Mouse (Mus musculus) intestine, postnatal 0 days (tissue): ENCODE data around the gene Selplg. TPM values are rescaled to one million over a fixed set of nuclear protein-coding genes. Genes with fewer than 3 reads are reported as not detected.
"Not testable (repeated sequence)": the region's sequence is repeated elsewhere in the genome, so short reads cannot be mapped to it uniquely, and the experiment has no call there.

Source experiments
- ATAC-seq: fragments of 200-750 bp; cut with Nextera tagmentation; 2 replicates; pipeline ENCODE4 v1.8.0; 2017; ENCODE audit warnings: mild to moderate bottlenecking, moderate TSS enrichment, moderate library complexity
- H3K27ac ChIP-seq: fragments of 300-500 bp; sonication (generic); 2 replicates; pipeline ENCODE4 v1.5.1; 2014; ENCODE audit warnings: mild to moderate bottlenecking, low read depth, low read length, moderate library complexity
- H3K27me3 ChIP-seq: fragments of 300-500 bp; sonication (generic); replicated peaks from 2 replicates; pipeline ENCODE4 v1.6.1; 2014; ENCODE audit warnings: low read length, mixed read lengths; ENCODE audit not compliant: control insufficient read depth, insufficient read depth
- H3K36me3 ChIP-seq: fragments of 300-500 bp; sonication (generic); 2 replicates; pipeline ENCODE4 v1.6.1; 2014; ENCODE audit warnings: mild to moderate bottlenecking, moderate library complexity; ENCODE audit not compliant: control insufficient read depth, insufficient read depth
- H3K4me1 ChIP-seq: fragments of 300-500 bp; sonication (generic); replicated peaks from 2 replicates; pipeline ENCODE4 v1.6.1; 2014; ENCODE audit warnings: antibody characterized with exemption, low read length, mixed read lengths; ENCODE audit not compliant: control insufficient read depth, insufficient read depth
- H3K4me2 ChIP-seq: fragments of 300-500 bp; sonication (generic); replicated peaks from 2 replicates; pipeline ENCODE4 v1.6.1; 2014; ENCODE audit warnings: low read depth, mild to moderate bottlenecking, moderate library complexity
- H3K4me3 ChIP-seq: fragments of 300-500 bp; sonication (generic); 2 replicates; pipeline ENCODE4 v1.5.1; 2014; ENCODE audit warnings: low read depth, low read length
- H3K9ac ChIP-seq: fragments of 300-500 bp; sonication (generic); 2 replicates; pipeline ENCODE4 v1.6.1; 2014; ENCODE audit warnings: mild to moderate bottlenecking, low read depth, low read length
- H3K9me3 ChIP-seq: fragments of 300-500 bp; sonication (generic); 2 replicates; pipeline ENCODE4 v1.6.1; 2016; ENCODE audit warnings: mixed run types; ENCODE audit not compliant: control insufficient read depth
- CTCF ChIP-seq: sonication (generic); IDR thresholded peaks from 2 replicates; pipeline ENCODE4 v1.5.1; 2016; ENCODE audit warnings: low read depth, mild to moderate bottlenecking, control low read depth, antibody characterized with exemption, moderate library complexity
- WGBS: fragments of 180-500 bp; shearing (Covaris S2); extraction: QIAGEN DNeasy Blood & Tissue Kit; methylation state at CpG from one replicate; pipeline ENCODE4 v1.1.7; 2014; 5-methylcytosine and 5-hydroxymethylcytosine counted together
- polyA plus RNA-seq: library from polyadenylated mRNA; unstranded; fragments of >200 nt; fragmentation: Nextera tagmentation; extraction: Ambion mirVana; gene quantifications from 2 replicates; pipeline ENCODE4 v1.2.1, GENCODE M21; 2015

Gene Selplg
- polyA plus RNA-seq, 1 experiment from 2014 or later, result 3.2 TPM

DNA sequence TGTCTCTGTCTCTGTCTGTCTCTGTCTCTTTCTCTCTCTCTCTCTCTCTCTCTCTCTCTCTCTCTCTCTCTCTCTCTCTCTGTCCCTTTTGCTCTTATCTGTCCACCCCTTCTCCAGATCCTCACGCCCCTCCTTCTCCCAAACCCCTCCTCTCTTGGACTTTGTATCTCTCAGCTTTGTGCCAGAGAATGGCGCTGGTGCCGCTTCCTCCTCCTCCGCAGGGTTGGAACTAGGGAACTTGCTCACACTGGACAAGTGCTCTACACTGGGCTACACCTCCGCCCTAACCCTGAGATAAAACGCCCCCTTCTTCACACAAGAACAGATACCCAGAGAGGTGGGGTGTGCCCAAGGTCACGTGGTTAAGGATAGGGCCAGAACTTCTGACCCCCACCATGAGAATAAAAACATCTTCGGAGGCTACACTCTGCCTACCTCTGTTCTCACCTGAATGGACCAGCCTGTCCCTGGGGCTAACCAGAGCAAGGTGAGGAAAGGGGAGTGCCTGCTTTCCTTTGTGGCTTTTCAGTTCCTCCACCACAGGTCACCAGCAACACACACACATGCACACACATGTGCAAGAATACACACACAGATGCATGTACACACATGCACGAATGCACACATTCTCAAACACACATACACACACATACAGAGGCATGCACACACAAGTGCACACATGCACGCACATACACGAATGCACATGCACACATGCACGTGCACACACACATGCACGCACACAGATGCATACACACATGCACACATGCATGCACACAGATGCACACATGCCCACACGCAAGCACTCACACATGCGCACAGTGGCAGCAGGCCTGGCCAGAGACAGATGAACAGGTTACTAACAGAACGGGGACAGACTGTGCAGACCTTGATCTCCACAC is 41.0 kb downstream of the Selplg start:
- Histone ChIP-seq H3K27me3 (no peaks in the 10 kb centered on the region), H3K27ac (no peak overlapping the region), H3K9ac (no peak overlapping the region), H3K9me3 (no peaks in the 10 kb centered on the region), H3K36me3 (0 out of 2 replicates have a peak, but pooled peaks cover 5% of the 10 kb centered on the region), H3K4me1 (0 out of 2 replicates have a peak, but pooled peaks cover 2% of the 10 kb centered on the region), H3K4me2 (no peak overlapping the region), H3K4me3 (no peak overlapping the region)
- ATAC-seq, result 0 out of 2 replicates have a peak, but pooled peaks have one; percentile 37
- WGBS, result 64% methylated on average over 16 of the region's 16 CpGs
- TF ChIP-seq CTCF, result no peak

GRCm38 (mm10) chr5:113790453-113791196 is 41.8 kb downstream of the Selplg start:
- H3K4me1 ChIP-seq, result 0 out of 2 replicates have a peak, but pooled peaks cover 2% of the 10 kb centered on the region
- H3K27ac ChIP-seq, result no peak overlapping the region
- 37% methylated on average over 10 of the region's 11 CpGs for WGBS
- no peak for TF ChIP-seq CTCF
- no peaks in the 10 kb centered on the region for H3K9me3 ChIP-seq
- H3K36me3 ChIP-seq, result 0 out of 2 replicates have a peak, but pooled peaks cover 5% of the 10 kb centered on the region
- H3K4me2 ChIP-seq, result no peak overlapping the region
- H3K9ac ChIP-seq, result no peak overlapping the region
- H3K27me3 ChIP-seq, result no peaks in the 10 kb centered on the region
- no peak for ATAC-seq
- H3K4me3 ChIP-seq, result no peak overlapping the region

DNA sequence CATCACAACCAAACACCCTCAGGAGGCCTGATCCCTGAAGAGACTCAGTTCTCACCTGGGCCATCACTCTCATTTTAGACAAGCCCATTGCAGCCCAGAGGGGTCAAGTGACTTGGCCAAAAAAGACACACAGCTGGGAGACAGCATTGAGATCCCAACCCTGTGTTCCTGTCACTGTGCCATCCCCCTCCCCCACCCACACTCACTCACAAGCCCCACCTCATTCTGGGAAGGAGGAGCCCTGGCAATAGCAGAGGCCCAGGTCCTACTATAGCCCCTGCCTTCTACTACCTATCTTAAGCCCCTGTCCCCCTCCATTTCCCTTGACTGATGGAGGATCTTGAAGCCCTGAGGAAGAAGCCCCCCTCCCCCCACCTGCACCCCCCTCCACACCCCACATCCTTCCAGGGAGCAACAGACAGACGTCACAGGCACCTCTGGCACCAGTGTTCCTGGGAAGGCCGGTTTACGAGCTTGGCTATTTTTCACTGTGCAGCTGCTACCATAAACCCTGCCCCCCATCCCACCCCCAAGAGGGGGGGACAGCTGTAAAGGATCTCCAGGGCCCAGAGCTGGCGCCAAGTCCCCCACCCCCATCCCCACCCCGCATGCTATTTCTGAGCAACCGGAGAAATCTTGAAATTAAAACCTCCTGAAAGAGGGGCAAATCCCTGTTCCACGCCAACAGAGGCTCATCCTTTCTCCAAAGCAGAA is 43.2 kb downstream of the Selplg start:
- 40% methylated on average over 7 of the region's 7 CpGs for WGBS
- no peaks in the 10 kb centered on the region for H3K36me3 ChIP-seq
- H3K9me3 ChIP-seq, result no peaks in the 10 kb centered on the region
- 0 out of 2 replicates have a peak, but pooled peaks cover 2% of the 10 kb centered on the region for H3K4me1 ChIP-seq
- no peak overlapping the region for H3K27ac ChIP-seq
- TF ChIP-seq CTCF, result no peak
- H3K4me3 ChIP-seq, result no peak overlapping the region
- no peaks in the 10 kb centered on the region for H3K27me3 ChIP-seq
- no peak for ATAC-seq
- H3K9ac ChIP-seq, result no peak overlapping the region
- no peak overlapping the region for H3K4me2 ChIP-seq

- Histone ChIP-seq H3K9ac (no peak overlapping the region), H3K4me3 (no peak overlapping the region), H3K4me2 (no peak overlapping the region), H3K9me3 (no peaks in the 10 kb centered on the region), H3K4me1 (0 out of 2 replicates have a peak, but pooled peaks cover 2% of the 10 kb centered on the region), H3K36me3 (no peaks in the 10 kb centered on the region), H3K27ac (no peak overlapping the region), H3K27me3 (no peaks in the 10 kb centered on the region)
- TF ChIP-seq CTCF, result no peak
- ATAC-seq, result no peak
- 46% methylated on average over 6 of the region's 6 CpGs for WGBS
These were observed 43.8 kb downstream of the Selplg start for GRCm38 (mm10) chr5:113788645-113789044.

GRCm38 (mm10) chr5:113786985-113787384 is 45.5 kb downstream of the Selplg start:
- Histone ChIP-seq H3K27ac (no peak overlapping the region), H3K4me2 (no peak overlapping the region), H3K4me3 (no peak overlapping the region), H3K9ac (no peak overlapping the region), H3K36me3 (no peaks in the 10 kb centered on the region), H3K9me3 (no peaks in the 10 kb centered on the region), H3K4me1 (0 out of 2 replicates have a peak, but pooled peaks cover 2% of the 10 kb centered on the region), H3K27me3 (peaks cover 6% of the 10 kb centered on the region; the same call in 1 of the 2 replicates)
- TF ChIP-seq CTCF, result no peak
- 71% methylated on average over 5 of the region's 5 CpGs for WGBS
- no peak for ATAC-seq

- H3K4me3 ChIP-seq, ATAC-seq, H3K9me3 ChIP-seq, H3K4me2 ChIP-seq, H3K36me3 ChIP-seq, H3K27ac ChIP-seq, H3K4me1 ChIP-seq, H3K9ac ChIP-seq, H3K27me3 ChIP-seq: not testable (repeated sequence)
- WGBS, result 26% methylated on average over 3 of the region's 3 CpGs
These were observed 48.3 kb downstream of the Selplg start for GRCm38 (mm10) chr5:113784104-113784503.
